Mouse (Mus musculus): ENCODE data around the gene Abca7. TPM values are rescaled to one million over a fixed set of nuclear protein-coding genes. Genes with fewer than 3 reads are reported as not detected.

Gene Abca7
- polyA plus RNA-seq, 1 experiment from 2014 or later = 4.0 TPM

DNA sequence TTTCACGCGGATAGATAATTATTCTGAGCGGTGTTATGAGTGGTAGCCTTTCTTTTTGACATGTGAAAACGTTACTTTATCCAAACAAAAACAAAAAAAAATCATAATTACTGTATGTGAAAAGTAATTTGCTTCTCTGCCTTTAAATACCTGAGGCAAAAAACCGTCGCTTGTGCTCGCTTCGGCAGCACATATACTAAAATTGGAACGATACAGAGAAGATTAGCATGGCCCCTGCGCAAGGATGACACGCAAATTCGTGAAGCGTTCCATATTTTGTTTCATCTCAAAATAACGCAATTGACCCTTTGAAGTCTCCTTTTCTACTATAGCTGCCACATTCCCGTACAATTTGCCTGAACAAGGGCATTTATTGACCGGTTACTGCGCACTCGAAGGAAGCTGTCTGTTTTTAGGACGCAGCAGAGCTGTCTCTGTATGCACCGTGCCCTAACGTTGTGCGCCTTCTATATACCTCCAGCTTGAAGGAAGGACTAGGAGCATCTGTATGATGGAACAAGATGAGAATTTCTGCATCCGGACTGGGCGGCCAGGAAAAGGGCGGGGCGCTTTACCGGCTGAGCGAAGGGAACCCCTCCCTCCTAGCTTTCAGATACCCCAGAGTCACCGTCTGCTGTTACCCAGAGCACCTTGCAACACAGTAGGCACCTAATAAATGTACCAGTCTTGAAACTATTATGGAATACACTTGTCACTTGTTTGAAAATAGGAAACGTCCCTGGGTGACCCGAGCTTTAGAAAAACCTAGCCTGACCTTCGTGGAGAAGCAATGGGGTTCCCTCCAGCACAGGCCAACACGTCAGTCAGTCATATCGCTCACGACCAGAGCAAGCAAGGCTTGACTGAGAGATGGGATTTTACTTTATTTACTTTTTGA is 10.7 kb upstream of the Abca7 start:
- peak overlapping the region; percentile 93 for H3K4me2 ChIP-seq (replicated peaks)
- peaks cover 5% of the 10 kb centered on the region; the same call in 1 of the 2 replicates for H3K36me3 ChIP-seq
- ATAC-seq (ENCODE audit: insufficient number of reproducible peaks, low FRiP score, low TSS enrichment, low read depth) = no peak
- peak overlapping the region; percentile 45 for H3K9ac ChIP-seq
- no peaks in the 10 kb centered on the region for H3K9me3 ChIP-seq (replicated peaks)
- peak overlapping the region; percentile 99 for H3K27ac ChIP-seq (replicated peaks)
- H3K27me3 ChIP-seq = no peaks in the 10 kb centered on the region
- peaks cover 69% of the 10 kb centered on the region for H3K4me1 ChIP-seq
- peak overlapping the region; percentile 78 for H3K4me3 ChIP-seq (replicated peaks)
- 3% methylated on average over 35 of the region's 35 CpGs for WGBS

DNA sequence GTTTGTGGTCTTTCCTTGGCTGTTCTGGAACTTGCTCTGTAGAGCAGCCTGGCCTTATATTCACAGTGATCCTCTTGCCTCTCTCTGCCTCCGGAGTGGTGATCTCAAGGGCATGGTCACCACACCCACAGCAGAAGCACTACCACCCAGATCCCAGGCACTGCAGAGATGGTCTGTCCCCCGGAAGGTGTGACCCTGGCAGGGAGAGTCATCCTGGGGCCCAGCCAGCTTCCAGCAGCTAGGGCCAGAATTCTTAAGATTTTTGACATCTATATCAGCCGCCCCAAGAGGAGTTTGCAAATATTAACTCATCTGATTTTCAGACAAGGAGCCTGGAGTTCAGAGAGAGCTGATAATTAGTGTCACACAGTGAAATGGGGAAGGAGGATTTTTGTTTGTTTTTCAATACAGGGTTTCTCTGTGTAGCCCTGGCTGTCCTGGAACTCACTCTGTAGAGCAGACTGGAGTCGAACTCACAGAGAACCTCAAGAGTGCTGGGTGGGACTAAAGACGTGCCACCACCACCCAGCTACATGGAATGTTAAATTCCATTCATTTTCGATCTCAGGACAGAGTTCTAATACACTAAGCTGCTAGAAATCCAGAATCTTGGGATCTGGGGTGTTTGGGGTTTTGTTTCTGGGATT is 9.9 kb upstream of the Abca7 start:
- WGBS = 22% methylated on average over 6 of the region's 6 CpGs
- peaks cover 69% of the 10 kb centered on the region for H3K4me1 ChIP-seq
- H3K4me3 ChIP-seq (replicated peaks) = peak overlapping the region; percentile 90

GRCm38 (mm10) chr10:79986963-79987362 is 9.3 kb upstream of the Abca7 start:
- Histone ChIP-seq H3K4me2 (replicated peaks) (peak overlapping the region; percentile 93), H3K27me3 (no peaks in the 10 kb centered on the region), H3K9me3 (replicated peaks) (no peaks in the 10 kb centered on the region), H3K4me3 (replicated peaks) (peak overlapping the region; percentile 90), H3K27ac (replicated peaks) (peak overlapping the region; percentile 99), H3K36me3 (peaks cover 14% of the 10 kb centered on the region), H3K4me1 (peaks cover 64% of the 10 kb centered on the region), H3K9ac (no peak overlapping the region)
- ATAC-seq (ENCODE audit: insufficient number of reproducible peaks, low FRiP score, low TSS enrichment, low read depth) = no peak
- WGBS = 2% methylated on average over 11 of the region's 11 CpGs

More for the DNA sequence above, 9.9 kb upstream of the Abca7 start:
- no peak overlapping the region; the same call in 1 of the 2 replicates for H3K9ac ChIP-seq
- peak overlapping the region; percentile 93 for H3K4me2 ChIP-seq (replicated peaks)
- peak overlapping the region; percentile 99 for H3K27ac ChIP-seq (replicated peaks)
- no peaks in the 10 kb centered on the region for H3K27me3 ChIP-seq
- peaks cover 7% of the 10 kb centered on the region for H3K36me3 ChIP-seq
- ATAC-seq (ENCODE audit: insufficient number of reproducible peaks, low FRiP score, low TSS enrichment, low read depth) = no peak
- H3K9me3 ChIP-seq (replicated peaks) = no peaks in the 10 kb centered on the region

GRCm38 (mm10) chr10:79987771-79988505 is 8.4 kb upstream of the Abca7 start:
- Histone ChIP-seq H3K4me1 (peaks cover 56% of the 10 kb centered on the region), H3K9me3 (replicated peaks) (no peaks in the 10 kb centered on the region)

GRCm38 (mm10) chr10:79988506-79989271 is 7.6 kb upstream of the Abca7 start, which contains the start of gene Cnn2:
Cnn2 (plus strand) TSS chr10:79988584.
- WGBS = under 1% methylated on average over 58 of the region's 59 CpGs
- Histone ChIP-seq H3K36me3 (peaks cover 31% of the 10 kb centered on the region), H3K27ac (replicated peaks) (peak within 1 kb of the TSS; percentile 99), H3K4me2 (replicated peaks) (peak within 1 kb of the TSS; percentile 93), H3K4me3 (replicated peaks) (peak within 1 kb of the TSS; percentile 90), H3K27me3 (no peaks in the 10 kb centered on the region), H3K4me1 (peaks cover 49% of the 10 kb centered on the region), H3K9me3 (replicated peaks) (no peaks in the 10 kb centered on the region), H3K9ac (peak within 1 kb of the TSS; percentile 86)
- peak; percentile 25; the same call in 1 of the 2 replicates for ATAC-seq (ENCODE audit: insufficient number of reproducible peaks, low FRiP score, low TSS enrichment, low read depth)

More at GRCm38 (mm10) chr10:79987771-79988505, 8.4 kb upstream of the Abca7 start:
- Histone ChIP-seq H3K27me3 (no peaks in the 10 kb centered on the region), H3K4me2 (replicated peaks) (peak overlapping the region; percentile 93), H3K27ac (replicated peaks) (peak overlapping the region; percentile 99), H3K9ac (peak overlapping the region; percentile 86), H3K36me3 (peaks cover 23% of the 10 kb centered on the region), H3K4me3 (replicated peaks) (peak overlapping the region; percentile 90)
- ATAC-seq (ENCODE audit: insufficient number of reproducible peaks, low FRiP score, low TSS enrichment, low read depth) = no peak
- WGBS = 7% methylated on average over 27 of the region's 27 CpGs

GRCm38 (mm10) chr10:79989272-79989786 is 7.0 kb upstream of the Abca7 start:
- Histone ChIP-seq H3K9ac (peak overlapping the region; percentile 86), H3K4me3 (replicated peaks) (peak overlapping the region; percentile 90), H3K27me3 (no peaks in the 10 kb centered on the region), H3K4me1 (peaks cover 51% of the 10 kb centered on the region), H3K4me2 (replicated peaks) (peak overlapping the region; percentile 93), H3K9me3 (replicated peaks) (no peaks in the 10 kb centered on the region), H3K36me3 (peaks cover 37% of the 10 kb centered on the region), H3K27ac (replicated peaks) (peak overlapping the region; percentile 99)
- WGBS = 16% methylated on average over 8 of the region's 8 CpGs
- no peak for ATAC-seq (ENCODE audit: insufficient number of reproducible peaks, low FRiP score, low TSS enrichment, low read depth)

DNA sequence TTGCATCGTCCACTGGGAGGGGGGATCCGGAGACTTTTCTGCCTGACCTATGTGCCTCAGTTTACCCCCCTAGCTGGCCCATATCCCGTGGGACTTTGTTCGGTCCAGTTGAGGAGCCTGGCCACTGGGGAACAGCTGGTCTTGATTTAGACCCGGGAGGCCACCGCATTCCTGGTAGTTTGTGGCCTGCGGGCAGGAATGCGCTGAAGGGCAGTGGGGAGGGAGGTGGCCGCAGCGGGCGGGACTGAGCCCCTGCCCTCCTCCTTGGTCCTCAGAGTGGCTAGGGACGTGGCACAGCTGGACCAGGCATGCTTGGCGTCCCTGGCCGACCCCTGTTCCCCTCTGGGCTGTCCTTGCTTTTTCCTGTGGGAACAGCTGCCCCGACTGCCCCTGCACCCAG is 6.4 kb upstream of the Abca7 start:
- H3K4me3 ChIP-seq (replicated peaks) = peak overlapping the region; percentile 90
- peak overlapping the region; percentile 86 for H3K9ac ChIP-seq
- ATAC-seq (ENCODE audit: insufficient number of reproducible peaks, low FRiP score, low TSS enrichment, low read depth) = no peak
- peaks cover 55% of the 10 kb centered on the region for H3K4me1 ChIP-seq
- H3K36me3 ChIP-seq = peaks cover 43% of the 10 kb centered on the region
- H3K27ac ChIP-seq (replicated peaks) = peak overlapping the region; percentile 99
- H3K4me2 ChIP-seq (replicated peaks) = peak overlapping the region; percentile 93
- H3K9me3 ChIP-seq (replicated peaks) = no peaks in the 10 kb centered on the region
- WGBS = 11% methylated on average over 15 of the region's 15 CpGs
- H3K27me3 ChIP-seq = no peaks in the 10 kb centered on the region

- 72% methylated on average over 12 of the region's 12 CpGs for WGBS
- Histone ChIP-seq H3K9ac (no peak overlapping the region), H3K4me2 (replicated peaks) (0 out of 2 replicates have a peak overlapping the region, but pooled peaks have one; percentile 93)
Measured at GRCm38 (mm10) chr10:79991099-79991498, 5.2 kb upstream of the Abca7 start.

GRCm38 (mm10) chr10:79991548-79991947 is 4.7 kb upstream of the Abca7 start:
- peaks cover 47% of the 10 kb centered on the region for H3K4me1 ChIP-seq
- ATAC-seq (ENCODE audit: insufficient number of reproducible peaks, low FRiP score, low TSS enrichment, low read depth) = no peak
- H3K9ac ChIP-seq = no peak overlapping the region
- H3K27me3 ChIP-seq = no peaks in the 10 kb centered on the region
- no peak overlapping the region for H3K4me3 ChIP-seq (replicated peaks)
- H3K36me3 ChIP-seq = peaks cover 53% of the 10 kb centered on the region
- 0 out of 2 replicates have a peak overlapping the region, but pooled peaks have one; percentile 93 for H3K4me2 ChIP-seq (replicated peaks)
- no peak overlapping the region for H3K27ac ChIP-seq (replicated peaks)
- WGBS = 87% methylated on average over 6 of the region's 6 CpGs
- H3K9me3 ChIP-seq (replicated peaks) = no peaks in the 10 kb centered on the region

More at GRCm38 (mm10) chr10:79991099-79991498, 5.2 kb upstream of the Abca7 start:
- no peak overlapping the region; the same call in 1 of the 2 replicates for H3K4me3 ChIP-seq (replicated peaks)
- no peaks in the 10 kb centered on the region for H3K27me3 ChIP-seq
- ATAC-seq (ENCODE audit: insufficient number of reproducible peaks, low FRiP score, low TSS enrichment, low read depth) = no peak
- no peaks in the 10 kb centered on the region for H3K9me3 ChIP-seq (replicated peaks)
- peaks cover 51% of the 10 kb centered on the region for H3K4me1 ChIP-seq
- H3K36me3 ChIP-seq = peaks cover 53% of the 10 kb centered on the region
- H3K27ac ChIP-seq (replicated peaks) = peak overlapping the region; percentile 4; the same call in 1 of the 2 replicates
